Mouse (Mus musculus): ENCODE data around the gene Nup210l. TPM values are rescaled to one million over a fixed set of nuclear protein-coding genes. Genes with fewer than 3 reads are reported as not detected.

The Nup210l gene
- total and polyA plus RNA-seq, 2 experiments: 0.01 to 0.09 TPM

GRCm38 (mm10) chr3:90211475-90212398 is 107.8 kb downstream of the Nup210l start:
- 0 out of 2 replicates have a peak overlapping the region, but pooled peaks have one; percentile 22 for H3K27ac ChIP-seq (replicated peaks; ENCODE audit: insufficient read depth, low read depth, low read length)
- WGBS: 37% methylated on average over 13 of the region's 13 CpGs

GRCm38 (mm10) chr3:90212723-90213122 is 108.8 kb downstream of the Nup210l start:
- Histone ChIP-seq H3K9ac (ENCODE audit: low read depth, low read length) (peak overlapping the region; percentile 98), H3K4me1 (ENCODE audit: control insufficient read depth, insufficient read depth, low read length) (peaks cover 11% of the 10 kb centered on the region), H3K4me3 (ENCODE audit: insufficient read depth, low read depth, low read length) (peak overlapping the region; percentile 98), H3K27me3 (ENCODE audit: control insufficient read depth, insufficient read depth, low read length) (no peaks in the 10 kb centered on the region), H3K36me3 (ENCODE audit: control insufficient read depth, insufficient read depth, low read length) (peaks cover 43% of the 10 kb centered on the region), H3K27ac (replicated peaks; ENCODE audit: insufficient read depth, low read depth, low read length) (no peak overlapping the region; the same call in 1 of the 2 replicates), H3K79me2 (ENCODE audit: control insufficient read depth, insufficient read depth, low read length) (peaks cover 9% of the 10 kb centered on the region; the same call in 1 of the 2 replicates)
- 3% methylated on average over 5 of the region's 5 CpGs for WGBS
- TF ChIP-seq POLR2A (IDR thresholded peaks at IDR 0.05; ENCODE audit: extremely low read depth, insufficient read depth, low read length) (no peak), CTCF (IDR thresholded peaks at IDR 0.05; ENCODE audit: low read depth, low read length) (no peak)
- DNase-seq (ENCODE audit: extremely low read depth, low read depth, low spot score): no peak

More at GRCm38 (mm10) chr3:90211475-90212398, 107.8 kb downstream of the Nup210l start:
- TF ChIP-seq POLR2A (IDR thresholded peaks at IDR 0.05; ENCODE audit: extremely low read depth, insufficient read depth, low read length) (no peak), CTCF (IDR thresholded peaks at IDR 0.05; ENCODE audit: low read depth, low read length) (no peak)
- Histone ChIP-seq H3K4me1 (ENCODE audit: control insufficient read depth, insufficient read depth, low read length) (peaks cover 11% of the 10 kb centered on the region), H3K36me3 (ENCODE audit: control insufficient read depth, insufficient read depth, low read length) (peaks cover 43% of the 10 kb centered on the region), H3K79me2 (ENCODE audit: control insufficient read depth, insufficient read depth, low read length) (peaks cover 9% of the 10 kb centered on the region; the same call in 1 of the 2 replicates), H3K27me3 (ENCODE audit: control insufficient read depth, insufficient read depth, low read length) (no peaks in the 10 kb centered on the region), H3K9ac (ENCODE audit: low read depth, low read length) (peak overlapping the region; percentile 51), H3K4me3 (ENCODE audit: insufficient read depth, low read depth, low read length) (peak overlapping the region; percentile 3)
- peak; percentile 45 for DNase-seq (ENCODE audit: extremely low read depth, low read depth, low spot score)

- H3K9ac ChIP-seq (ENCODE audit: low read depth, low read length): peak within 1 kb of the TSS; percentile 98
- peaks cover 11% of the 10 kb centered on the region for H3K4me1 ChIP-seq (ENCODE audit: control insufficient read depth, insufficient read depth, low read length)
- peaks cover 36% of the 10 kb centered on the region for H3K36me3 ChIP-seq (ENCODE audit: control insufficient read depth, insufficient read depth, low read length)
- TF ChIP-seq CTCF (IDR thresholded peaks at IDR 0.05; ENCODE audit: low read depth, low read length): no peak
- TF ChIP-seq POLR2A (IDR thresholded peaks at IDR 0.05; ENCODE audit: extremely low read depth, insufficient read depth, low read length): peak; percentile 84
- H3K79me2 ChIP-seq (ENCODE audit: control insufficient read depth, insufficient read depth, low read length): peaks cover 9% of the 10 kb centered on the region; the same call in 1 of the 2 replicates
- H3K27ac ChIP-seq (replicated peaks; ENCODE audit: insufficient read depth, low read depth, low read length): peak within 1 kb of the TSS; percentile 97
- peak within 1 kb of the TSS; percentile 98 for H3K4me3 ChIP-seq (ENCODE audit: insufficient read depth, low read depth, low read length)
- under 1% methylated on average over 42 of the region's 42 CpGs for WGBS
- H3K27me3 ChIP-seq (ENCODE audit: control insufficient read depth, insufficient read depth, low read length): no peaks in the 10 kb centered on the region
- peak; percentile 93 for DNase-seq (ENCODE audit: extremely low read depth, low read depth, low spot score)
These were observed 109.5 kb downstream of the Nup210l start, which contains the start of the genes Rps27 and Rab13 for GRCm38 (mm10) chr3:90213377-90213866. Gene Rps27, minus strand, starts transcription at chr3:90213651. Gene Rab13, plus strand, starts transcription at chr3:90213695.

- no peak for TF ChIP-seq POLR2A (IDR thresholded peaks at IDR 0.05; ENCODE audit: extremely low read depth, insufficient read depth, low read length)
- no peak for TF ChIP-seq CTCF (IDR thresholded peaks at IDR 0.05; ENCODE audit: low read depth, low read length)
- peaks cover 9% of the 10 kb centered on the region; the same call in 1 of the 2 replicates for H3K79me2 ChIP-seq (ENCODE audit: control insufficient read depth, insufficient read depth, low read length)
- no peaks in the 10 kb centered on the region for H3K27me3 ChIP-seq (ENCODE audit: control insufficient read depth, insufficient read depth, low read length)
- peak; percentile 51 for DNase-seq (ENCODE audit: extremely low read depth, low read depth, low spot score)
- peak overlapping the region; percentile 43 for H3K4me3 ChIP-seq (ENCODE audit: insufficient read depth, low read depth, low read length)
- H3K9ac ChIP-seq (ENCODE audit: low read depth, low read length): peak overlapping the region; percentile 14; the same call in 1 of the 2 replicates
- peak overlapping the region; percentile 30; the same call in 1 of the 2 replicates for H3K27ac ChIP-seq (replicated peaks; ENCODE audit: insufficient read depth, low read depth, low read length)
- H3K36me3 ChIP-seq (ENCODE audit: control insufficient read depth, insufficient read depth, low read length): peaks cover 30% of the 10 kb centered on the region
- WGBS: 17% methylated on average over 12 of the region's 12 CpGs
- H3K4me1 ChIP-seq (ENCODE audit: control insufficient read depth, insufficient read depth, low read length): peaks cover 11% of the 10 kb centered on the region
These were observed 110.2 kb downstream of the Nup210l start for GRCm38 (mm10) chr3:90213956-90214684.

- DNase-seq (ENCODE audit: extremely low read depth, low read depth, low spot score): no peak
- WGBS: 50% methylated on average over 1 of the region's 1 CpGs
- Histone ChIP-seq H3K36me3 (ENCODE audit: control insufficient read depth, insufficient read depth, low read length) (peaks cover 15% of the 10 kb centered on the region), H3K4me1 (ENCODE audit: control insufficient read depth, insufficient read depth, low read length) (peaks cover 13% of the 10 kb centered on the region), H3K27me3 (ENCODE audit: control insufficient read depth, insufficient read depth, low read length) (no peaks in the 10 kb centered on the region), H3K79me2 (ENCODE audit: control insufficient read depth, insufficient read depth, low read length) (peaks cover 9% of the 10 kb centered on the region; the same call in 1 of the 2 replicates), H3K4me3 (ENCODE audit: insufficient read depth, low read depth, low read length) (no peak overlapping the region), H3K9ac (ENCODE audit: low read depth, low read length) (no peak overlapping the region), H3K27ac (replicated peaks; ENCODE audit: insufficient read depth, low read depth, low read length) (no peak overlapping the region)
- no peak for TF ChIP-seq CTCF (IDR thresholded peaks at IDR 0.05; ENCODE audit: low read depth, low read length)
- TF ChIP-seq POLR2A (IDR thresholded peaks at IDR 0.05; ENCODE audit: extremely low read depth, insufficient read depth, low read length): no peak
These were observed 112.0 kb downstream of the Nup210l start for GRCm38 (mm10) chr3:90215825-90216380.

Measured in liver, adult 2 months (tissue).